Mouse (Mus musculus) Muller cell, postnatal 12 days (primary cell): Measurements from ENCODE around the gene Rrp12.
"Not testable (repeated sequence)": the region's sequence is repeated elsewhere in the genome, so short reads cannot be mapped to it uniquely, and the experiment has no call there.

Source experiments
- DNase-seq: peaks from one replicate; pipeline ENCODE4 v3.0.0-alpha.2; 2015; ENCODE audit errors: inconsistent ontology term

Gene Rrp12

GRCm38 (mm10) chr19:41850021-41850718, 45.8 kb downstream of the Rrp12 start:
- no peak for DNase-seq

GRCm38 (mm10) chr19:41847992-41848851, 47.8 kb downstream of the Rrp12 start, which contains the start of gene Frat2:
Frat2 (minus strand) TSS chr19:41848132.
- DNase-seq: peak; percentile 98

GRCm38 (mm10) chr19:41847614-41847991, 48.4 kb downstream of the Rrp12 start:
- not testable (repeated sequence) for DNase-seq

- peak; percentile 65 for DNase-seq
Observed at GRCm38 (mm10) chr19:41847091-41847581, 48.8 kb downstream of the Rrp12 start.

- peak; percentile 54 for DNase-seq
Observed at GRCm38 (mm10) chr19:41846366-41847090, 49.4 kb downstream of the Rrp12 start.

- DNase-seq: no peak
Observed at GRCm38 (mm10) chr19:41844345-41844744, 51.6 kb downstream of the Rrp12 start.

GRCm38 (mm10) chr19:41842706-41843105, 53.3 kb downstream of the Rrp12 start:
- no peak for DNase-seq

GRCm38 (mm10) chr19:41842196-41842595, 53.8 kb downstream of the Rrp12 start:
- no peak for DNase-seq

- DNase-seq: no peak
Observed at GRCm38 (mm10) chr19:41841105-41841750, 54.7 kb downstream of the Rrp12 start.

GRCm38 (mm10) chr19:41839685-41840084, 56.3 kb downstream of the Rrp12 start:
- DNase-seq: no peak

- no peak for DNase-seq
Observed at GRCm38 (mm10) chr19:41838808-41839207, 57.2 kb downstream of the Rrp12 start.

- no peak for DNase-seq
Observed at GRCm38 (mm10) chr19:41837917-41838261, 58.1 kb downstream of the Rrp12 start.

GRCm38 (mm10) chr19:41837194-41837916, 58.6 kb downstream of the Rrp12 start:
- no peak for DNase-seq

- no peak for DNase-seq
Observed at GRCm38 (mm10) chr19:41836719-41837118, 59.3 kb downstream of the Rrp12 start.

GRCm38 (mm10) chr19:41835816-41836215, 60.2 kb downstream of the Rrp12 start:
- peak; percentile 37 for DNase-seq

GRCm38 (mm10) chr19:41835407-41835806, 60.6 kb downstream of the Rrp12 start:
- DNase-seq: no peak

GRCm38 (mm10) chr19:41832501-41833201, 63.3 kb downstream of the Rrp12 start:
- no peak for DNase-seq

- no peak for DNase-seq
Observed at GRCm38 (mm10) chr19:41831718-41832391, 64.1 kb downstream of the Rrp12 start.

GRCm38 (mm10) chr19:41831101-41831570, 64.8 kb downstream of the Rrp12 start:
- DNase-seq: no peak
